Mouse (Mus musculus) ES-Bruce4 (cell line): ENCODE data around the gene Il27ra. TPM values are rescaled to one million over a fixed set of nuclear protein-coding genes. Genes with fewer than 3 reads are reported as not detected.

Experiments
- H3K27ac ChIP-seq: 2 replicates; pipeline ENCODE4 v1.5.1; 2012; ENCODE audit warnings: low read length, inconsistent platforms; ENCODE audit not compliant: insufficient read depth
- H3K27me3 ChIP-seq: 2 replicates; pipeline ENCODE4 v1.6.1; 2012; ENCODE audit warnings: mild to moderate bottlenecking, low read length, inconsistent platforms; ENCODE audit not compliant: control insufficient read depth, poor library complexity, insufficient read depth, severe bottlenecking
- H3K36me3 ChIP-seq: 2 replicates; pipeline ENCODE4 v1.6.1; 2012; ENCODE audit warnings: inconsistent platforms, mild to moderate bottlenecking, low read length, moderate library complexity; ENCODE audit not compliant: control insufficient read depth, poor library complexity, insufficient read depth, severe bottlenecking
- H3K4me1 ChIP-seq: one replicate; pipeline ENCODE4 v1.8.1; 2011; ENCODE audit warnings: low read length; ENCODE audit not compliant: control insufficient read depth, insufficient read depth
- H3K4me3 ChIP-seq: 2 replicates; pipeline ENCODE4 v1.5.1; 2011; ENCODE audit warnings: low read depth, mild to moderate bottlenecking, low read length
- H3K9ac ChIP-seq: 2 replicates; pipeline ENCODE4 v1.6.1; 2012; ENCODE audit warnings: low read depth, mild to moderate bottlenecking, inconsistent platforms; ENCODE audit not compliant: poor library complexity, severe bottlenecking
- H3K9me3 ChIP-seq: replicated peaks from 2 replicates; pipeline ENCODE4 v1.6.1; 2012; ENCODE audit warnings: mild to moderate bottlenecking, low read length, inconsistent platforms; ENCODE audit not compliant: control insufficient read depth, poor library complexity, insufficient read depth, severe bottlenecking
- CTCF ChIP-seq: IDR thresholded peaks from one replicate; pipeline ENCODE4 v1.8.1; 2011; ENCODE audit warnings: low read depth, low read length
- EP300 ChIP-seq: IDR thresholded peaks from 2 replicates; pipeline ENCODE4 v1.6.1; 2011; ENCODE audit warnings: low read depth, low read length; ENCODE audit not compliant: insufficient read depth
- POLR2A ChIP-seq: IDR thresholded peaks from one replicate; pipeline ENCODE4 v1.8.1; 2011; ENCODE audit warnings: low read length; ENCODE audit not compliant: insufficient read depth
- polyA plus RNA-seq: library from polyadenylated mRNA; stranded (reverse); fragments of >200 nt; gene quantifications from 2 replicates; pipeline ENCODE4 v1.2.4, GENCODE M21; 2011; ENCODE audit warnings: low read depth; ENCODE audit not compliant: missing spikeins, insufficient read depth, insufficient read length

Gene Il27ra
- polyA plus RNA-seq, 1 experiment = 0.61 TPM

- Histone ChIP-seq H3K4me3 (no peak overlapping the region), H3K27me3 (no peaks in the 10 kb centered on the region), H3K27ac (no peak overlapping the region), H3K4me1 (no peaks in the 10 kb centered on the region), H3K9me3 (no peaks in the 10 kb centered on the region; the same call in 1 of the 2 replicates), H3K9ac (no peak overlapping the region), H3K36me3 (no peaks in the 10 kb centered on the region)
- TF ChIP-seq POLR2A (no peak), EP300 (no peak), CTCF (no peak)
Observed at GRCm38 (mm10) chr8:84048171-84048570, 5.8 kb upstream of the Il27ra start.

GRCm38 (mm10) chr8:84046505-84046904 is 4.1 kb upstream of the Il27ra start:
- H3K4me3 ChIP-seq = no peak overlapping the region
- TF ChIP-seq CTCF (peak; percentile 26), EP300 (no peak), POLR2A (no peak)
- no peak overlapping the region for H3K9ac ChIP-seq
- no peak overlapping the region for H3K27ac ChIP-seq
- no peaks in the 10 kb centered on the region for H3K4me1 ChIP-seq
- no peaks in the 10 kb centered on the region for H3K36me3 ChIP-seq
- no peaks in the 10 kb centered on the region for H3K27me3 ChIP-seq
- no peaks in the 10 kb centered on the region for H3K9me3 ChIP-seq

- Histone ChIP-seq H3K27ac (no peak within 1 kb of the TSS), H3K9me3 (no peaks in the 10 kb centered on the region), H3K27me3 (no peaks in the 10 kb centered on the region), H3K4me3 (peak within 1 kb of the TSS; percentile 57), H3K36me3 (no peaks in the 10 kb centered on the region), H3K4me1 (no peaks in the 10 kb centered on the region), H3K9ac (peak within 1 kb of the TSS; percentile 69)
- no peak for TF ChIP-seq CTCF
- no peak for TF ChIP-seq EP300
Observed at GRCm38 (mm10) chr8:84044900-84045299, 2.5 kb upstream of the Il27ra start, which contains the start of gene Rln3. Gene Rln3, minus strand, starts transcription at chr8:84045000.

- peak overlapping the region; percentile 57 for H3K4me3 ChIP-seq
- H3K9ac ChIP-seq = peak overlapping the region; percentile 69
- no peaks in the 10 kb centered on the region for H3K27me3 ChIP-seq
- H3K36me3 ChIP-seq = no peaks in the 10 kb centered on the region
- no peaks in the 10 kb centered on the region for H3K4me1 ChIP-seq
- H3K27ac ChIP-seq = no peak overlapping the region
- TF ChIP-seq POLR2A = no peak
- peak; percentile 44 for TF ChIP-seq CTCF
- TF ChIP-seq EP300 = no peak
- no peaks in the 10 kb centered on the region for H3K9me3 ChIP-seq
Observed at GRCm38 (mm10) chr8:84044103-84044502, 1.7 kb upstream of the Il27ra start.

GRCm38 (mm10) chr8:84042948-84043342 is 556 bp upstream of the Il27ra start:
- Histone ChIP-seq H3K4me3 (no peak overlapping the region; the same call in 1 of the 2 replicates), H3K9me3 (no peaks in the 10 kb centered on the region), H3K36me3 (no peaks in the 10 kb centered on the region), H3K27me3 (no peaks in the 10 kb centered on the region), H3K27ac (no peak overlapping the region), H3K9ac (no peak overlapping the region), H3K4me1 (no peaks in the 10 kb centered on the region)
- no peak for TF ChIP-seq POLR2A
- TF ChIP-seq CTCF = no peak
- no peak for TF ChIP-seq EP300

GRCm38 (mm10) chr8:84039050-84039449 is 3.3 kb downstream of the Il27ra start:
- no peaks in the 10 kb centered on the region for H3K27me3 ChIP-seq

More at GRCm38 (mm10) chr8:84039050-84039449, 3.3 kb downstream of the Il27ra start:
- Histone ChIP-seq H3K4me1 (no peaks in the 10 kb centered on the region), H3K4me3 (no peak overlapping the region), H3K27ac (no peak overlapping the region), H3K9ac (no peak overlapping the region), H3K36me3 (no peaks in the 10 kb centered on the region), H3K9me3 (no peaks in the 10 kb centered on the region)
- peak; percentile 80 for TF ChIP-seq CTCF
- TF ChIP-seq EP300 = no peak
- TF ChIP-seq POLR2A = no peak
